Mouse (Mus musculus) left cerebral cortex, postnatal 14 days (tissue): Measurements from ENCODE around the gene Metap1d. TPM values are rescaled to one million over a fixed set of nuclear protein-coding genes. Genes with fewer than 3 reads are reported as not detected.

Experiments used
- DNase-seq, 2 experiments: peaks; one replicate each; pipeline ENCODE4 v3.0.0; 2021 to 2022; ENCODE audit warnings: low spot score in 2 of 2, mixed read lengths in 1 of 2
- intact Hi-C: fragments of 180-260 bp; cut with DNase I; formaldehyde crosslinking; loops from one replicate; pipeline ENCODE4 v1.15.1; 2025
- total RNA-seq, 2 experiments: library from RNA; stranded (reverse); gene quantifications; 2 replicates each; pipeline ENCODE4 v1.2.3; 2021

Metap1d gene
- total RNA-seq, 2 experiments from 2014 or later = 14.4 to 14.6 TPM

DNA sequence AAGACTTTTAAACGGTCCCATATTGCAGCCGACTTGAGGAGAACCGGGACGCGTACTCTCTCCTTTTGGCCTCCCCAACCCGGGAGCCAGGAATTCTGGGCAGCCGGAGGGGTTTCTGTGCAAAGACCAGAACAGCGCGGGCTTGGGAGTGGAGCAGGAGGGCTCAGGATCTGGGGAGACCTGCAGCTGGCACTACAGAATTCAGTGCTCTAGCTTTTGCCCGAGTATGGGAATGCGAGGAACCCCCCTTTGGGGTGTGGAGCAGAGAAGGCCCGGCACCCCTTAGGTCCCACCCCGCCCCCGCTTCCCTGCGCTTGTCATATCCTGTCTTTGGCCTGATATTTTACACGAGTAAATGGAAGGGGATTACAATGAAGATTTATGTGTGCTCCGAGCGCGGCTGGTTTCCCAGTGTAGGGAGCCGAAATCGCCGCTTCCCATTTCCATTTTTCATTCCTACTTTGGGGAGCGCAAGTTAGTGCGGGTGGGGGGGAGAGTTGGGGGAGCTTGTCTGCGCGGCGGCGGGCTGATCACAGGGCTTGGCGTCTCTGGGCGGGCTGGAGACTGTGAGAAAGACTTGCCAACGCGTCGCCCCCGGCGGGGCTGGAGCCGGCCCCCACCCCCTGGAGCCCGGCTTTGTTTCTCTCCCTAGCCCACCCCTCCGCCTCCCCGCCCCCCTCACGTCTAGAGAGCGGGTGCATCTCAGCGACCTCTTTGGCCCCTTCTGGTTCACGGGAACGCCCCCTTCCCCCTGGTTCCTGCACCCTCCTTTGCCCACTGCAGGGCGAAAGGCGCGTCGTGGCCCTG lies 87.7 kb downstream of the Metap1d start:
- no peak for DNase-seq
- intact Hi-C loops = loop anchor here (10.0 kb wide), 1 partner anchor 286 kb away; no protein-coding TSS in a partner anchor

DNA sequence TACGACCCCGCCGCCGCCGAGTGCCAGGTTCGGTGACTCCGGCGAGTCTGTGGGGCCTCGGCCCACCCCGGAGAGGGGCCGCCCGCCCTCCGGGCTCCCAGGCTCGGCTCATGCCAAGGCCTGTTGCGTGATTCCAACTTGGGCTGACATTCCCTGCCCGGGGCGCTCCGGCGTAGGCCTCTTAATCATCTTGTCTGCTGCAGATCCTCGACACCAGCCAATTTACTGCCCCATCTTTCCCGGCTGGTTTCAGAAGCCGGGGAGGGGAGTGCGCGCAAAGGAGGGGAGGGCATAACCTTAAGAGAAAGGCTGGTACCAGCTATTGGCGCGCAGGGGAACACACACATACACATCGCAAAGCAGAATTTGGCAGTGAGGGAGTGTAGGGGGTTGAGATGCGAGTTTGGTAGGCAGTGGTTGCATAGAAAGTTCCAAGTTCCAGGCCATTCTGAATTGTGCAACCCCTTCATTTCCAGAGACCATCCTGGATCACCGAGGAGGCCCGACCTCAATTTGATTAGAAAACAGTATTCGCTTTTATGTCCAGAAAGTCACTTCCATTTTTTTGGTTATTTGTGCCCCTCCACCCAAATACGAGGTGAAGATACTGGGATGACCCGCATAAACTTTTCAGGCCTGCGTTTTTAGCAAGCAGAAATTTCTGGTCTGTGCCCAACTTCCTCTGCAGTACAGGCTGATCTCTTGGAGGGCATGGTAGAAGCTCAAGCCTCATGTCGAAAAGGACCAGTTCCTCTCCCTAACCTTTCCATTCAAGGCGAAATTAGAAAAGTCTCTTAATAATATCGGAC lies 88.5 kb downstream of the Metap1d start:
- intact Hi-C loops = loop anchor here (10.0 kb wide), 1 partner anchor 287 kb away; no protein-coding TSS in a partner anchor
- no peak for DNase-seq

DNA sequence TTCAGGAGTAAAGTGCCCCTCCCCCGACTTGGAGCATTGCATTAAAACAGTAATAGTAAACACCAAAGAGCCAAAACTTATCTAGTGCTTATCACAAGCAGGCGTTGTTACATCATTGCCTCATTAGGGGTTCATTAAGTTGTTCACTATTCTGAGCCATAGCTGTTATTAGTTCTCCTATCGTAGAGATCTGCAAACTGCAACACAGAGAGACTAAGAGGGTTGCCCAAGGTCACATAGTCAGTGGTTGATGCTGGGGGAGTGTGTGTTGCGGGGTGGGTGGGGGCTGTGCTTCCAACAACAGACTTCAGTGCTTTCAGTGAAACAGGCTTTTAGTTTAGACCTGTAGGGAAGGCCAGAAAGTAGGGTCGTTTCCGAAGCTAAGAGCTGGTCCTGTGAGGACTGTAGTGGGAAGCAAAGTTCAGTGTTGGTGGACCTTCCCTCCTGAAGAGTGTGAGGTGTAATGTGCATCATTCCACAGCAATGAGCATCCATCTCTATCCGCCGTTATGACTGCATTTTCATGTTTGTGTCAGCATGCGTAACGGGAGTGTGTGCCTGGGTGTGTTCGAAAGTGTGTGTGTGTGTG lies 89.2 kb downstream of the Metap1d start:
- DNase-seq = no peak
- intact Hi-C loops = loop anchor here (10.0 kb wide), 1 partner anchor 288 kb away; no protein-coding TSS in a partner anchor

DNA sequence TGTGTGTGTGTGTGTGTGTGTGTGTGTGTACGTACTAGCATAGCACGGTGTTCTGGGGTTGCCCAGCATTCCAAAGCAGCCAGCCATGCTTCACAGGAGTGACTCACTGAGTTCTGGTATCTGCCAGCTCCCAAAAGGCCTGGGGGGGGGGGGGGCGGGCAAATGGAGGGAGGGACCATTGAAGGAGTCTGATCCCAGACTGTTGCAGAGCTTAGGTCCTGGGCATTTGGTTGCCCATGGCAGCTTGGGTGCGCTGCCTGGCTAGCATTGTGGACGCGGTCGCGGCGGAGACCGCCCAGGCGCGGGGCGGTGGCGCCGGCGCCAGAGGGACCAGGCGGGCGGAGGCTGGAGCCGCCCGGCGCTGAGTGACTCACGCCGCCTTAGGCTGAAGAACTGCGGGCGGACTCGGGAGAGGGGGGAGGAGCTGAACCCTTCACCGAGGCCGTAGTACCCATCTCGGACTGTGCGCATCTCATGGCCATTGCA lies 89.8 kb downstream of the Metap1d start:
- intact Hi-C loops = loop anchor here (10.0 kb wide), 1 partner anchor 288 kb away; no protein-coding TSS in a partner anchor
- no peak for DNase-seq

DNA sequence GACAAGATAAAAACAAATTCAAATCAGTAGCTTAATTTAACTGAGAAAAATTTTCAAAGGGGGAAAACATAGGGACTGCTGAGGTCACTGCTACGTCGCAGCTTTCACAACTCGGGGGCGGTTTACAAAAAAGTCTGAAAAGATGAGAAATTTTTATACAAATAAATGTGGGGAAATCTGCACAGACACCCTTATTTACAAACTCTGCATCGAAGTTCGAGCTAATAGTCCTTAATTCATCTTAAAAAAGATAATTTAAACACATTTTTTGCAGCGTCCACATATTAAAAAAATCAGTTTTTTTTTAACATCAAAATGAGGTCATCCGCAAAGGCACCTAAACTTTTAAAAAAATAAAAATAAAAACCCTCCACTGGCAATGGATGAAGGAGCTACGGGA lies 90.5 kb downstream of the Metap1d start:
- DNase-seq = no peak
- intact Hi-C loops = loop anchor here (10.0 kb wide), 1 partner anchor 289 kb away; no protein-coding TSS in a partner anchor

DNA sequence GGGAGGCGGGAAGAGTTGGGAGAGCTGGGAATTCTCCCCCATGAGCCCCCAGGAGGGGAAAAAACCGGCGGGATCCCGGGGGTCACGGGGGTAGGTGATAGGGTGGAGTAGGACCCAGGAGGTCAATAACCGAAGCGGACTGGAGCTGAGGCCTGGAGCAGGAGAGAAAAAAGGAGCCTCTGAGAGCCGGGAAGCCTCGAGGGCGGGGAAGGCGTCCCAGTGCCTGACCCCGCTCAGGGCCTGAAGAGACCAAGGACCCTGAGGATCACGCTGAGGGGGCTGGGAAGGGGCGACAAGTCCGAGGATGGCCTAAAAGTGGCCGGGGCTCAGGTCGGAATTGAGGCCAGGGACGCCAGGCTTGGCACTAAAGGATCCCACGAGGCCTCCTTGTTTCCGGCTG lies 90.9 kb downstream of the Metap1d start:
- no peak for DNase-seq

DNA sequence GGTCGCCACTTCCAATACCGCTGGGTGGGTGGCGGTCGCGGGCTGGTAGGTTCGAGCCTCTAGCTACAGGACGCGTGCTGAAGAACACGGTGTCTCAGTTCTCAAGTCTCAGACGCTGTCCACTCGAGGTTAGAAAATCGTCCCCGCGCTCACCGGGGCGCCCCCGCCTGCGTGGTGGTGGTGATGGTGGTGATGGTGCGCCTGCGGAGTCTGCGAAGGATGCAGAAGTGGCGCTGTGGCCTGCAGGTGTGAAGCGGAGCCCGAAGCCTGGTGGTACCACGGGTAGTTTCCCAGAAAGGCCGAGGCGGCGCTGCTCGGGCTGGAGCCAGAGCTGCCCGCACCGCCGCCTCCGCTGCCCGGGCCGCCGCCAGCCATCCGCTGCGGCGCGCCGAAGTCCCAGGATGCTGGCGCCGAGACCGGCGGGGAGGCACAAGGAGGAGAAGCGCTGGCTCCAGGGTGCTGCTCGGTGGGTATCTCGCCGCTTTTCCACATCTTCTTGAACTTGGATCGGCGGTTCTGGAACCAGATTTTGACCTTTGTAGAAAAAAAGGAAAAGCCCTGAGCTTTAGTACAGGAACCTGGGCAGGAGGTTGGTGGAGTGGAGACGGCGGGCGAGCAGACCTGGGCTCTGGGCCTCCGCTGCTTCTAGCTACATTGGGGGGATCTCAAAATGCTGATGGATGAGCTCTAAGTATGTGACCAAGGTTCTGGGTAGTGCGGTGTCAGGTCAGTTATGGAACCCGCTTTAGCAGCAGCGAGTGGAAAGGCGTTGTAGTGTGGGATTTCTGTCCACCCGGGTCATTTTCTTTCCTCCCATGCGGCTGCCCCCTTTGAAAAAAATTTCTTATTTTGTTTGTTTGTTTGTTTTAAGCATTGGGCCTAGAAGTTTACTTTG lies 91.6 kb downstream of the Metap1d start:
- intact Hi-C loops = loop anchor here (10.0 kb wide), 1 partner anchor 290 kb away; no protein-coding TSS in a partner anchor
- no peak for DNase-seq

More for the DNA sequence above, 90.9 kb downstream of the Metap1d start:
- intact Hi-C loops = loop anchor here (10.0 kb wide), 1 partner anchor 289 kb away; no protein-coding TSS in a partner anchor

DNA sequence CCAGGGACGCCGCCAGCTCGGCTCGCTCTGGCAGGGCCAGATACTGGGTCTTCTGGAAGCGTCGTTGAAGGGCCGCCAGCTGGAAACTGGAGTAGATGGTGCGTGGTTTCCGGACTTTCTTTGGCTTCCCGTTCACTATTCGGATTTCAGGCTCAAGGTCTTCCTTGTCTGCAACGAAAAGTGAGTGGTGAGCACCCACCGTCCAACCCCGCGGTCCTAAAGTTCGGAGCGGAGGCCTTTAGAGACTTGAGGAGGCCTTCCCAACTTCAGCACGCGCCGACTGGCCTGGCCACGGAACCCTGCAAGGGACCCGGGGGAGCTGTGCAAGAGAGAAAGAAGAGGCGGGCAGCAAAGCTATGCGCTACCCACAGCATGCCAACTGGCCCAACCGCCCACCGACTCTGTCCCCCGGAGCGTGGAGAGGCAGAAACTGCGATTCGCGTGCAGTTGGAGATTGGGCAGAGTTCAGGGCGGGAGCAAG lies 92.4 kb downstream of the Metap1d start:
- intact Hi-C loops = loop anchor here (10.0 kb wide), 1 partner anchor 291 kb away; no protein-coding TSS in a partner anchor
- no peak for DNase-seq

DNA sequence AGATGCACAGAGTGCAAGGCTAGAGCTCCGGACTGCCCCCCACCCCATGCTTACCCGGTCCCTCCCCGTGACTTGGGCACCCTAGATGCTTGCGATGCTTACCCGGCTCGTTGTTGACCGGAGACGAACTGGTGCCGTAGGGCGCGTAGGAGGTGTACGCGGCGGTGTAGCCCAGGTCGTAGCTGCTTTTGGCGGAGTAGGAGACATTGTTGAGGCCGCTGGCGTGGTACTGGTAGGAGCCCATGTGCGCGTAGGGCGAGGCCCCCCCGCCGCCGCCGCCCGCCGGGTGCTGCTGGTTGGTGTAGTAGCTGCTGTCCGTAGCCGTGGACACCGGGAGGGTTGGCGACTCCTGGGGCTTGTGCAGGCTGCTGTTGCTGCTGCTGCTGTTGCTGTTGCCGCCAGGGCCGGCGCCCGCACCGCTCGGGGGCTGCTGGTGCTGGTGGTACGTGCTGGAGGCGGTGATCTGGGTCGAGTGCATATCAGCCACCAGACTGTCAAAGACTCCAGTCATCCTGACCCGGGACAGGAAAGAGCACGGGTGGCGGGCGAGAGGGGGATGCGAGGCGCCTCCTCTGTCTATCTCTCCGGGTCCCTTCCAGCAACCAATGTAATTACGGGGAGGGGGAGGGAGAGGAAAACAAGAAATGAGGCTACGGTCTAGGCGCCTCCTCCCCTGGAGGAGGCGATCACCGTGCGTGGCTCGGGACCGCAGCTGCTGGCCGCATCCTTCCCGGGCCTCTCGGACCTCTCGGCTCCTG lies 93.0 kb downstream of the Metap1d start:
- no peak for DNase-seq
- intact Hi-C loops = loop anchor here (10.0 kb wide), 1 partner anchor 291 kb away; no protein-coding TSS in a partner anchor

DNA sequence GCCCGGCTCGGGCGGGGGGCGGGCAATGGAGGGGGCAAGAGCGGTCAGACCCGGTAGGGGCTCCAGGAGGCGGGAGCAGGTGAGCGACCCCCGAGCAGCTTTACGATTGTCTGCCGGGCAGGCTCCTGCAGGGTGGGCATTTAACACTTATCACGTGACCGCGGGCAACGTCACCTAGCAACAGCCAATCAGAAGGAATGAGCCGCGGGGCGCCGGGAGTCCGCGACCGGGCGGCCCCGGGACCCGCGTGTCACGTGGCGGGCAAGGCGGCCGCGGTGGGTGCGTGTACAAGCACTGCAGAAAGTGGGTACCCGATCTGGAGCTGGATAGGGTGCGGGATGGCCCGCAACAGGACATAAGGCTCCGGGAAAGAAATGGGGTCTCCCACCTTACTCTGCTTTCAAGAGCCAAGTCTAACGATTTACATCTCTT lies 93.6 kb downstream of the Metap1d start, which contains the start of gene Dlx2:
Gene Dlx2, minus strand, starts transcription at position 115 of the 432 bp plus-strand sequence.
- DNase-seq = no peak

DNA sequence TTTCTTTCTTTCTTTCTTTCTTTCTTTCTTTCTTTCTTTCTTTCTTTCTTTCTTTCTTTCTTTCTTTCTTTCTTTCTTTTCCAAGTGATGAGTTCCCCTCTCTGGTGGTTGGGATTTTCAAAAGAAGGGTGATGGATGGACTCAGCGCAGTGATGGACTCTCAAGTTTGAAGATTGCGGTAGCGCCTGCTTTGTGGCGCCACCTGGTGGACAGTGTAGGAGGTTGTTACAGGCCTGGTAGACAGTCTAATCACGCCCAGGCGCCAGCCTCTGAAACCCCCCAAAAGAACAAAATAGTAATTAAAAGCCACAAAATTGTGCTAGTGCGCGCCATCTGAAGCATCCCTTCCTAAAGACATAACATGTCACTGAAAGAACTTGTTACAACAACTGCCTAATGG lies 94.8 kb downstream of the Metap1d start:
- peak; percentile 62 to 71 for DNase-seq
- intact Hi-C loops = loop anchor here (10.0 kb wide), 1 partner anchor 293 kb away; no protein-coding TSS in a partner anchor

More for the DNA sequence above, 93.6 kb downstream of the Metap1d start, which contains the start of gene Dlx2:
- intact Hi-C loops = loop anchor here (10.0 kb wide), 1 partner anchor 292 kb away; no protein-coding TSS in a partner anchor

DNA sequence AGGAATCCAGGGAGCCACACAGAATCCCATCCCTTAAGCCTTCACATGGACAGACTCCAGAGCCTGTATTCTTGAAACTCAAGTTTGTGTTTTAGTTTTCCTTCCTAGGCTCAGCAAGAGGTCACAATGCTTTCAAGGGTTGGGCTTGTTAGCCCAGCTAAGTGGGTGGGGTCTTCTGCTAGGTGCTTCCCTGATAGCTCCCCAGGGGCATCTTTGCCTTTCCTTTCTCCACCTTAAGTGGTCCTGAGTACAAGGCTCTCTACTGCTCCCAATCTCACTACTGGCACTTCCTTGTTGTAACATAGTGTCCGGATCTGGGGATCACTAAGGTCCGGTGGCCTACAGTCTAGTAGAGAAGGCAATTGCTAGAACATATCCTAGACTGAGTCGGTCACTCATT lies 97.3 kb downstream of the Metap1d start:
- intact Hi-C loops = no loop called here
- DNase-seq = no peak

DNA sequence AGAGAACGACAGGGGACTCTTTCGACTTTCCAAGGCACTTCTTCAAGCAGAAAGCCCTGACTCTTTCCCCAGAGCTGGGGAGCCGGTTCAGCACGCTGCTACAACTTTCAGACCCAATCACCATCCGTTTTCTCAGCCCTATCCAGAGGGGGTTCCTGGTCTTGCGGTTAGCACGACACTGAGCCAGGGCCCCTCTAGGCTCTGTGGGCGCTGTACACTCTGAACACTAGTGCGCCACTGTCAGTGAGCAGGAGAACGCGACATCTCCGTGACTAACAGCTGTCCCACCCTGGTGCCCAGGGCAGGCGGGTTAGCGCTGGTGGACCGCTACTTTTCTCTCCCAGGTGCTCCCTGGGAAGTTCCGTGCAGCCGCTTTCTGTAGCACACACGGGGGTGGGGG lies 98.6 kb downstream of the Metap1d start:
- intact Hi-C loops = no loop called here

DNA sequence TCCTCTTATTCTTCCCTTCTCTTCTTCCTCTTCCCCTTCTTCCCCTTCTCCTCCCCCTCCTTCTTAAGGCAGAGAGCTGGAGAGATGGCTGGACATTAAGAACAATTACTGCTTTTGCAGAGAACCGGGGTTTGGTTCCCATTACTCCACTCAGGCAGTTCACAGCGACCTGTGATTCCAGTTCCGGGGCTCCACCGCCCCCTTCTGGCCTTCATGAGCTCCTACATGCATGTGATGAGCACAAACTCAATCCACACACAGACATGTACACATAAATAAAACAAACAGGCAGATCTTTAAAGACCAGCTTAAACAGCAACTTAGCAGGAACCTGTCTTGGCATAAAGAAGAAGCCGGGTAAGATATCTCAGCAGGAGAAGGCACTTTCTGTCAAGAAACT lies 103.0 kb downstream of the Metap1d start:
- no peak for DNase-seq
- intact Hi-C loops = no loop called here

More for the DNA sequence above, 98.6 kb downstream of the Metap1d start:
- no peak for DNase-seq

DNA sequence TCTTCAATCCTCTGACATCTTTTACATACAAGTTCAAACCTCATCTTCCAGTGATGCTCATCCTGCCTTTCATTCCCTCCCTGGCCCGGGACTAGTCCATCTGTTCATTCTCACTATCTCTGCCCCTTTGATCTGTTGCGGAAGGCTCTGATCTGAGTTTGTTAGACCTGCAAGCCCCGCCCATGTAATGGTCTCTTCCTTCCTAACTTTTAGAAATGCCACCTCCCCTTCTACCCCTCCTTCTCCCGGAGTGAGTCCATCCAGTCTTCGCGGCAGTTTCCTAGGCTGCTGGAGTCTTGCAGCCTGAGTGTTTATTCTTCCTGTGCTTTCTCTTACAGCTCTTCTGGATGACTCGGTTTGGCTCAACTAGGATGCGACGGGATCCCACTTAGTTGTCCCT lies 113.4 kb downstream of the Metap1d start:
- intact Hi-C loops = no loop called here
- no peak for DNase-seq

DNA sequence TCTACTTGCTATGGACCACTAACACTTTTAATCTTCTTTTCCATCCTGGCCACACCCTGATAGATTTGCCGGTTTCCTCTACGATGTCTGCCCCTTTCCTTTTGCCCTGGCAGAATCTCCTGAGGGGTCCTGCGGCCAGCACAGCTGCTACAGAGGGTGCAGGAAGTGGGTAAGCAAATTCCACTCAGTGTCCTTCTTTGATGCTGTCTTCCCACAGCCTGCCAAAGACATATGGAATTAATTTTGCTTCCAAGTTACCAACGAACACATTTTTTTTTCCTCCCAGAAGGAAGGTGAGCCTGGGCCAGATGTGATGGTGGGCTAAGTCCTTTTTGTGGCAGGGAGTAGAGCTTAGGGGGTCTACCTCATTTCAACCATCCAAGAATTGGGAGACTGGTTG lies 120.7 kb downstream of the Metap1d start:
- intact Hi-C loops = no loop called here
- no peak for DNase-seq
